Mouse (Mus musculus): ENCODE data around the gene Ccdc70. TPM values are rescaled to one million over a fixed set of nuclear protein-coding genes. Genes with fewer than 3 reads are reported as not detected.

Ccdc70 gene
- polyA plus RNA-seq, 1 experiment from 2014 or later, result not detected

DNA sequence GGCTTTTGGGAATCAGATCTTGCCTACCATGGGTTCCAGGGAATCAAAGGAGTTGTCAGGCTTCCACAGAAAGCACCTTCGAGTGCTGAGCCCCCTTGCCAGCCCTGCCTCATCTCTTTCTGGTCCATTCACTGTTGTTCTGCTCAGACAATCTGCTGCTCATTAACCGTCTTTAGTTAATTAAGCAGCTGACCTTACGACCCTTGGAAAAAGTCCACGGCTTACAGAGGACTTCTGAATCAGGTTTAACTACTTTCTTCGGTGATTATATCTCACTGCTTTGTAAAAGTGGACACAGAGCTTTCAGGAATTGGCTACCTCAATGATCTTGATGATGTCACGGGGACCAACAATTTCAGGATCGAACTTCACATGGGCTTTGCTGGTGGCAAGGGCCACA lies 48.2 kb downstream of the Ccdc70 start:
- 16% methylated on average over 7 of the region's 7 CpGs for whole genome bisulfite sequencing
- no peaks in the 10 kb centered on the region for H3K27me3 ChIP-seq (replicated peaks; ENCODE audit: control insufficient read depth, insufficient read depth, low read length)
- no peaks in the 10 kb centered on the region; the same call in 1 of the 2 replicates for H3K4me1 ChIP-seq (replicated peaks; ENCODE audit: control insufficient read depth, insufficient read depth, low read length)
- H3K9me3 ChIP-seq (ENCODE audit: control insufficient read depth, low read length), result no peaks in the 10 kb centered on the region
- no peak overlapping the region for H3K27ac ChIP-seq (ENCODE audit: low read length)
- no peak for ATAC-seq
- no peak overlapping the region for H3K4me3 ChIP-seq (replicated peaks; ENCODE audit: low read length)
- H3K36me3 ChIP-seq (ENCODE audit: control insufficient read depth, insufficient read depth), result no peaks in the 10 kb centered on the region
- H3K9ac ChIP-seq (replicated peaks; ENCODE audit: low read depth, low read length), result no peak overlapping the region
- H3K4me2 ChIP-seq (ENCODE audit: low read length), result no peak overlapping the region

DNA sequence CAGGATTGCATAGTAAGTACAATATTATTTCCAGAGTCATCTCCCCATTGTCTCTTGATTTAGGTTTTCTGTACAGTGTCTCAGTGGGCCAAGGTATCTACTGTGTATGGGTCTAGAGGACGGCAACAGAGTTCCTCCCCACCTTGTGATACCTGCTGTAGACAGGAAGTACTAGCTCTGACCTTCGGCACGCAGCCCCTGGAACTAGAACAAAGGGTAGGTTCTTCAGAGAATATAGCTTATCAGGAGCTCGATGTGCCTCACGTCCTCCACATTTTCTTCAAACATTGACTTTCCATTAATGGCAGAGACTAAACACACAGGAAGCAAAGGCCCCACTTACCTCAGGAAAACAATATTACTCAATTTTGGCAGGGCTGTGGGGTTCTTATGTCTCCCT lies 49.9 kb downstream of the Ccdc70 start:
- Histone ChIP-seq H3K4me2 (ENCODE audit: low read length) (no peak overlapping the region), H3K27ac (ENCODE audit: low read length) (no peak overlapping the region), H3K4me1 (replicated peaks; ENCODE audit: control insufficient read depth, insufficient read depth, low read length) (no peaks in the 10 kb centered on the region), H3K9me3 (ENCODE audit: control insufficient read depth, low read length) (no peaks in the 10 kb centered on the region), H3K36me3 (ENCODE audit: control insufficient read depth, insufficient read depth) (no peaks in the 10 kb centered on the region), H3K4me3 (replicated peaks; ENCODE audit: low read length) (no peak overlapping the region), H3K9ac (replicated peaks; ENCODE audit: low read depth, low read length) (no peak overlapping the region), H3K27me3 (replicated peaks; ENCODE audit: control insufficient read depth, insufficient read depth, low read length) (no peaks in the 10 kb centered on the region)
- 91% methylated on average over 5 of the region's 5 CpGs for WGBS
- no peak for ATAC-seq

DNA sequence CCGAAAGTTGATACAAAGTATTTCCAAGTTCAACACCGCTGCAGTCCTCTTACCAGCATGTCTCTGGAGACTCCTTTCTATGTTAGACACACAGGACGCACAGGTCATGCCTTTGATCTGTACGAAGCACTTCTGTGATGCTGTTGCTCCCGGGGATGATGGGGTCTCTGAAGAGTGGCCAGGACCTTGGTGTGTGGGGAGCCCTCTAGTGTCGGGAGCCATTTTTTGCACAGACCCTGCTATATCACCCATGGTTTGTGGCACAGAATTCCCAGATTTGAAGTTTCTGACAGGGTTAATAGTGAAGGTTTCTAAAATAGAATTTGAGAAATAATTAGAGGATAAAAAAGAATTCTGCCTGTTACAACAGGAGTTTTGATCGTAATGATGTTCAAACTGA lies 52.7 kb downstream of the Ccdc70 start:
- H3K9me3 ChIP-seq (ENCODE audit: control insufficient read depth, low read length), result no peaks in the 10 kb centered on the region
- H3K4me3 ChIP-seq (replicated peaks; ENCODE audit: low read length), result no peak overlapping the region
- no peak overlapping the region for H3K4me2 ChIP-seq (ENCODE audit: low read length)
- no peak overlapping the region for H3K27ac ChIP-seq (ENCODE audit: low read length)
- no peaks in the 10 kb centered on the region for H3K27me3 ChIP-seq (replicated peaks; ENCODE audit: control insufficient read depth, insufficient read depth, low read length)
- H3K4me1 ChIP-seq (replicated peaks; ENCODE audit: control insufficient read depth, insufficient read depth, low read length), result no peaks in the 10 kb centered on the region
- no peak overlapping the region for H3K9ac ChIP-seq (replicated peaks; ENCODE audit: low read depth, low read length)
- ATAC-seq, result no peak
- no peaks in the 10 kb centered on the region for H3K36me3 ChIP-seq (ENCODE audit: control insufficient read depth, insufficient read depth)
- 53% methylated on average over 7 of the region's 7 CpGs for WGBS

Other genes starting within 250 kb of the Ccdc70 start
- gene Defa24, start 235.3 kb upstream of the Ccdc70 start, polyA plus RNA-seq (2015; fragmentation: Nextera tagmentation; extraction: Ambion mirVana), result not detected in 2 replicates
- not detected in 2 replicates for gene Defb50, start 146.2 kb upstream of the Ccdc70 start, polyA plus RNA-seq (2015; fragmentation: Nextera tagmentation; extraction: Ambion mirVana)
- not detected in 2 replicates for gene Defb2, start 129.8 kb upstream of the Ccdc70 start, polyA plus RNA-seq (2015; fragmentation: Nextera tagmentation; extraction: Ambion mirVana)
- gene Defb10, start 110.9 kb upstream of the Ccdc70 start, polyA plus RNA-seq (2015; fragmentation: Nextera tagmentation; extraction: Ambion mirVana), result not detected in 2 replicates
- gene Defb9, start 84.4 kb upstream of the Ccdc70 start, polyA plus RNA-seq (2015; fragmentation: Nextera tagmentation; extraction: Ambion mirVana), result not detected in 2 replicates
- gene Defb11, start 63.4 kb upstream of the Ccdc70 start, polyA plus RNA-seq (2015; fragmentation: Nextera tagmentation; extraction: Ambion mirVana), result 10.6 and 13.4 TPM in 2 replicates
- not detected in 2 replicates for gene Defb15, start 37.1 kb upstream of the Ccdc70 start, polyA plus RNA-seq (2015; fragmentation: Nextera tagmentation; extraction: Ambion mirVana)
- not detected in 2 replicates for gene Defb35, start 31.4 kb upstream of the Ccdc70 start, polyA plus RNA-seq (2015; fragmentation: Nextera tagmentation; extraction: Ambion mirVana)
- gene Defb13, start 23.0 kb upstream of the Ccdc70 start, polyA plus RNA-seq (2015; fragmentation: Nextera tagmentation; extraction: Ambion mirVana), result not detected in 2 replicates
- not detected in 2 replicates for gene Fam90a1a, start 11.1 kb upstream of the Ccdc70 start, polyA plus RNA-seq (2015; fragmentation: Nextera tagmentation; extraction: Ambion mirVana)
- 1.7 and 1.9 TPM in 2 replicates for gene Atp7b, start 90.5 kb downstream of the Ccdc70 start, polyA plus RNA-seq (2015; fragmentation: Nextera tagmentation; extraction: Ambion mirVana)
- gene Alg11, start 90.9 kb downstream of the Ccdc70 start, polyA plus RNA-seq (2015; fragmentation: Nextera tagmentation; extraction: Ambion mirVana), result 33.6 and 37.8 TPM in 2 replicates
- gene Nek5, start 155.3 kb downstream of the Ccdc70 start, polyA plus RNA-seq (2015; fragmentation: Nextera tagmentation; extraction: Ambion mirVana), result 0.32 and 0.52 TPM in 2 replicates
- 6.9 and 7.1 TPM in 2 replicates for gene Nek3, start 196.7 kb downstream of the Ccdc70 start, polyA plus RNA-seq (2015; fragmentation: Nextera tagmentation; extraction: Ambion mirVana)
- 24.7 and 27.4 TPM in 2 replicates for gene Ckap2, start 216.0 kb downstream of the Ccdc70 start, polyA plus RNA-seq (2015; fragmentation: Nextera tagmentation; extraction: Ambion mirVana)
- gene Vps36, start 223.0 kb downstream of the Ccdc70 start, polyA plus RNA-seq (2015; fragmentation: Nextera tagmentation; extraction: Ambion mirVana), result 38.7 and 40.9 TPM in 2 replicates